Comparison of ENCODE assay signal across 14 mouse cellular contexts in genomic region chr10:60933891-60934290, GRCm38 (mm10).
DNase-seq lines count a peak whose midpoint lies in the region; ATAC-seq and TF ChIP-seq lines count a peak whose summit lies in the region.
"Had no signal": no experiment of that assay in that cellular context is flagged by ENCODE, and none has a peak within 500 bp of the region (broad histone marks: within the 10 kb centered on the region; RNA-seq: fewer than 3 reads in every experiment).

No protein-coding gene starts in this region.

- H3K27me3 ChIP-seq in megakaryocyte, embryonic 14.5 days (replicated peaks): peaks cover 57% of the 10 kb centered on the region
- no peaks in the 10 kb centered on the region for H3K27me3 ChIP-seq in liver, embryonic 14.5 days (ENCODE audit: control insufficient read depth, insufficient read depth, low read length)

- peak overlapping the region; percentile 83 for H3K4me3 ChIP-seq in megakaryocyte, embryonic 14.5 days (replicated peaks)
- H3K4me3 ChIP-seq in liver, embryonic 14.5 days (ENCODE audit: insufficient read depth in 1 of 2, low read depth in 2 of 2, low read length in 2 of 2): no peak overlapping the region
- H3K4me3 ChIP-seq: forebrain, embryonic 12.5 days; hindbrain, embryonic 13.5 days; left cerebral cortex, adult 2 months had no signal

- H3K27ac ChIP-seq in liver, embryonic 14.5 days: no peak overlapping the region
- H3K27ac ChIP-seq: forebrain, embryonic 12.5 days had no signal

- ATAC-seq in megakaryocyte, adult 5-6 weeks (ENCODE audit: poor library complexity, severe bottlenecking): no peak
- ATAC-seq in liver, embryonic 14.5 days (ENCODE audit: insufficient read depth): peak; percentile 31; the same call in 1 of the 2 replicates
- ATAC-seq: activated CD4-positive, CD25-positive, alpha-beta regulatory T cell, adult 4 months; midbrain, embryonic 16.5 days had no signal

- intact Hi-C loops in left cerebral cortex, postnatal 25 days (cut with DNase I): no loop called here

- H3K9me3 ChIP-seq in megakaryocyte, embryonic 14.5 days: peaks cover 5% of the 10 kb centered on the region; the same call in 1 of the 2 replicates
- H3K9me3 ChIP-seq in liver, embryonic 14.5 days (ENCODE audit: control insufficient read depth, low read length): no peaks in the 10 kb centered on the region
- H3K9me3 ChIP-seq: forebrain, embryonic 12.5 days; hindbrain, embryonic 13.5 days had no signal

- 13% methylated on average over 7 of the region's 7 CpGs for WGBS in liver, embryonic 14.5 days (ENCODE audit: insufficient replicate concordance)

- no peak overlapping the region for H3K9ac ChIP-seq in liver, embryonic 14.5 days (replicated peaks)
- H3K9ac ChIP-seq: forebrain, embryonic 12.5 days; hindbrain, embryonic 13.5 days had no signal

- DNase-seq in embryo, embryonic 10 days (ENCODE audit: low spot score): peak; percentile 63
- no peak for DNase-seq in embryo, embryonic 9.5 days (ENCODE audit: extremely low spot score)
- DNase-seq in liver, embryonic 14.5 days (ENCODE audit: low read depth in 3 of 3, low spot score in 3 of 3): no peak
- peak; percentile 41 for DNase-seq in yolk sac, embryonic 10.5 days (ENCODE audit: low spot score)
- DNase-seq in left cerebral cortex, postnatal 25 days (ENCODE audit: low spot score in 2 of 2): no peak
- no peak for DNase-seq in thymus, postnatal 36 days
- DNase-seq: cerebellum, postnatal 14 days had no signal

- TF ChIP-seq CTCF in liver, embryonic 14.5 days (IDR thresholded peaks at IDR 0.05; ENCODE audit: low read depth): no peak

- H3K4me1 ChIP-seq in megakaryocyte, embryonic 14.5 days: peaks cover 33% of the 10 kb centered on the region
- peaks cover 0 to 4% of the 10 kb centered on the region in 2 experiments; a peak in 1 of 4 replicates for H3K4me1 ChIP-seq in liver, embryonic 14.5 days (replicated peaks; ENCODE audit: control insufficient read depth in 2 of 2, insufficient read depth in 2 of 2, low read length in 1 of 2)

- H3K36me3 ChIP-seq in megakaryocyte, embryonic 14.5 days (replicated peaks; ENCODE audit: low read length): no peaks in the 10 kb centered on the region
- H3K36me3 ChIP-seq in liver, embryonic 14.5 days (replicated peaks; ENCODE audit: control insufficient read depth, insufficient read depth, low read depth): no peaks in the 10 kb centered on the region
- H3K36me3 ChIP-seq: forebrain, embryonic 12.5 days; hindbrain, embryonic 13.5 days had no signal

- TF ChIP-seq EP300 in liver, embryonic 14.5 days (IDR thresholded peaks at IDR 0.05; ENCODE audit: low read depth): no peak

- no peak overlapping the region for H3K4me2 ChIP-seq in liver, embryonic 14.5 days (ENCODE audit: low read depth)
- H3K4me2 ChIP-seq: forebrain, embryonic 12.5 days; hindbrain, embryonic 13.5 days had no signal

Comparison
In these comparisons a context has a peak if more than half of its experiments do, and no peak if none do; other contexts are left out.
1. DNase-seq: peak in embryo, embryonic 10 days (single experiment) and yolk sac, embryonic 10.5 days (single experiment); none in embryo, embryonic 9.5 days (single experiment), liver, embryonic 14.5 days (0 of 3), left cerebral cortex, postnatal 25 days (0 of 2) and thymus, postnatal 36 days (0 of 2).